Mouse (Mus musculus): Measurements from ENCODE around the gene Phf20.
"Not testable (repeated sequence)": the region's sequence is repeated elsewhere in the genome, so short reads cannot be mapped to it uniquely, and the experiment has no call there.

The Phf20 gene

DNA sequence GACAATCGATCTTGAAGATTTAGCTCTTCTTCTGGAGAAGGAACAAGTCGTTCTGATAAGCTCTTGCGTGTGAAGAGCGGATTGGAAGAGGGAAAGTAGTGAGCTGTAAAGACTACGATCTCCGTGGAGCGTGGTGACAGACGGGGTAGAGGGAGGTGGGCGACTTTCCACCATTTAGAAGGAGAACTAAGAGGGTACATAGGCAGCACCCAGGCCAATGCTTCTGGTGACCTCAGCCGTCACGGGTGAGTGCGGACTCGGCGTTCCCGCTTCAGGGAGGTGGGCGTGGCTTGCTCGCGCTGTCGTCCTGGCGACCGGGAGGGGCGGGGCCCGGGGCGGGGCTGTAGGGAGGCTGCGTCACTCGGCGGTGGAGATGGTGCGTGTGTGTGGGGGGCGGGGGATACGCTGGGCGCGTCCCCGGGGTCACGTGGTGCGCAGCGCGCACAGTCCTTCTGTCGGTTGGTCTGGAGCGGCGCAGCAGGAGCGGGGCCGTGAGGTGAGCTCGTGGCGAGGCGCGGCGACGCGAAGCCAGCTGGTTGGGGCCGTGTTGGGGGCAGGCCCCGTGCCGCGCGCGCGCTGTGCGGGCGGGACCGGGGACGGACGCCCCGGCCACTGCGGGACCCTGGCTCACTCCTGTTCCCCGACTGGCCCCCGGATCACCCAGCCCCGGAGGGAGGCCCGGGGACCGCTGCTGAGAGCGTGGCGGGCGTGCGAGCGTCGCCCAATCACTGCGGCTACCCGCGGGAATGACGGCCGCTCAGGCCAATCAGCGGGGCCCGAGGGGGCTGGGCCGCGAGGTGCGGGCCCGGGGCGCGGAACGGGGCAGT, at the start of gene Phf20:
TSS of gene Phf20 (plus strand) at position 165 of the 827 bp plus-strand sequence.
- DNase-seq (ENCODE audit: low read depth): peak; percentile 98

DNA sequence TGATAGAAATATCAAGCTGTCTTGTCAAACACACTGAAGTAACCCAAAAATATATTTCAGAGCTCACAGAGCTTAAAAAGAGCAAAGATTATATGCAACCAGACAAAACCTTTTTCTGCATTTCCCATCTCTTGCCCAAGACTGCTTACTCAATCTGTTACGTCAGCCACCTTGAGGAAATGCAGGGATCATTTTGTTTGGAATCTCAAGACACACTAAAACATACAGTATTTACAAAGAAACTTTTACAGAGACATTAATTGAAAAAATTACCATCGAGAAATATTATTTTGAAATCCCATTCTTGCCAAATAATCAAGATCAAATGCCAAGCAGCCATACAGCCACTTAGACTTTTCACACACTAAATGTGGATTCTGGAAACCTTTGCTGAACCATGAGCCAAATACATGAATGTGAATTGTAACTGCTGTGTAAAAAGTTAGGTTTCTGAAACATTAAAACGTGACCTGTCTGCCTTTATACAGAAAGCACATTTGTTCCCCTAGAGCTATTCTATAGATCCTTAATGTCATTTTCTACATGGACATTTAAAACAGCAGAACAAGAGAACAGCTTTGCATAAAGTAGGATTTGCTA, 48.9 kb upstream of the Phf20 start:
- no peak for DNase-seq (ENCODE audit: low read depth)

DNA sequence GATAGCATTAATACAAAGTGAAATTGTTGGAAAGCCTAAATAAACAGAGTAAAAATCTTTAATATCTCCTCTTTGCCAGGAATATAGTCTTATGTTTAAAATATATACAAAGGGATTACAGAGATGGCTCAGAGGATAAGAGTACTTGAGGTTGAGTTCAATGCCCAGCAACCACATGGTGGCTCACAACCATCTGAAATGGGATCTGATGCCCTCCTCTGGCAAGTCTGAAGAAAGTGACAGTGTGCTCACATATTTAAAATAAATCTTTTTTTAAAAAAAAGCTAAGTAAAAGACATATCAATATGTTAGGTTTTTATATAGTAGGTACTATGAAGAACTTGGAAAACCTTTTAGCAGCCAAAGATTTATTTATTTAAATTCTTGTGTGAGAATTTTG, 44.7 kb upstream of the Phf20 start:
- DNase-seq (ENCODE audit: low read depth): no peak

DNA sequence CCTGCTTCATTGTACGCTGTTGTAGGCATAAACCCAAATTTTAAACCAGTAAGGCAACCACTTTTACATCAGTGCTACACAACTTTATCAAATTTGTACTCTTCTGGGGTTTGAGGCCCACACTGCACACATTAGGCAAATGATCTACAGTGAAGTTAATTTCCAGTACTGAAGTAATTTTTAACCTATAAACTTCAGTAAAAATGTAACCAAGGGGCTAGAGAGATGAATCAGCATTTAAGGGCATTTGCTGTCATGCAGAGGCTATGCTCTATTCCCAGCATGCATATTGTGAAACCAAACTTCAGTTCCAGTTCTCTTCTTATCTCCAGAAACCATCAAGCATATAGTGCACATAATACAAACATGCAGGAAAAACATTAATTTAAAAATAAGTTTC, 30.8 kb upstream of the Phf20 start:
- no peak for DNase-seq (ENCODE audit: low read depth)

DNA sequence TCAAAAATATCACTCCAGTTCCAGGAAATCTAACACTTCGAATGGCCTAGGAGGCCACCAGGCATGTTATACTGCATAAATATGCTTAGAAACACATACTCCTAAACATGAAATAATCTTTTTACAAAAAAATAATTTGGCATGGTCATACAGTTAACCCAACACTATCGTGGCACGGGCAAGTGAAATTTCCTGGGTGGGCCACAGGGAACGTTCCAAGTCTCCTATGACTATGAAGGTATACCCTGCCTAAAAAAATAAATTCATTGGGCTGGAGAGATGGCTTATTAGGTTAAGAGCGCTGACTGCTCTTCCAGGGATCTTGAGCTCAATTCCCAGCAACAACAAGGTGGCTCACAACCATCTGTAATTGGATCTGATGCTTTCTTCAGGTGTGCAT, 29.7 kb upstream of the Phf20 start:
- DNase-seq (ENCODE audit: low read depth): no peak

DNA sequence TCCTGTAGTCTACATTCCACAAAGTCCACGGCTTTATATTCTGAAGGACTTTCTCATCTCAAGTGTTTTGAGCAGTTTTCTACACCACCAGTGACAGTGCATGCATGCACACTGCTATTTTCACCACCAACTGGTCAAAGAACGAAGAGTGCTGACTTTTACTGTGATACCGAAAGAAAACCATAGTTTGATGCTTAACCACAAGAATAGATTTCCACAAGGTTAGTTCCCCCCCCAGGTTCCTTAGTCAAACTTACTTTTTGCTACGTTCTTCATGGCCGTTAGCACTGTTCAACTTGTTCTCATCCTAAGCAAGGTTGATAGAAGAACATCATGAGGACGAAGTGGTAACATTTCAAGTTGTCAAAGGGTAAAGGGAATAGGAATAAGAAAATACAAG, 19.2 kb upstream of the Phf20 start:
- peak; percentile 61 for DNase-seq (ENCODE audit: low read depth)

DNA sequence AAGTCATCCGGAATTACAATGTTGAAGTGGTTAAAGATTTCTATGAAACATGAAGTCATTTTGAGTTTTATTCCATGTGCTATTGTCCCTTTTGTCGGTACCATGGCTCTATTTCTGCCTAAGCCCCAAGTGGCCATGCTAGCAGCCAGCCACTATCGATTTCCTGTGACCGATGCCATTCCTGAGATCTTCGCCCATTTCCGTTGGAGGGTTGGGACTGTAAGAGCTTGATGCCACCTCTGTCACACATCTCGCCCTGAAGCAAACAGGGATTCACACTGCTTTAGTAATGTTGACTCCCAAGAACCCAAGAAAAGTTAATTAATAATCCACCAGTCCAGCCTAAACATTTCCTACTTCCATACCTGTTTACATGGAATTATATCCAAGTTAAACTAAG, 18.6 kb upstream of the Phf20 start:
- DNase-seq (ENCODE audit: low read depth): no peak

DNA sequence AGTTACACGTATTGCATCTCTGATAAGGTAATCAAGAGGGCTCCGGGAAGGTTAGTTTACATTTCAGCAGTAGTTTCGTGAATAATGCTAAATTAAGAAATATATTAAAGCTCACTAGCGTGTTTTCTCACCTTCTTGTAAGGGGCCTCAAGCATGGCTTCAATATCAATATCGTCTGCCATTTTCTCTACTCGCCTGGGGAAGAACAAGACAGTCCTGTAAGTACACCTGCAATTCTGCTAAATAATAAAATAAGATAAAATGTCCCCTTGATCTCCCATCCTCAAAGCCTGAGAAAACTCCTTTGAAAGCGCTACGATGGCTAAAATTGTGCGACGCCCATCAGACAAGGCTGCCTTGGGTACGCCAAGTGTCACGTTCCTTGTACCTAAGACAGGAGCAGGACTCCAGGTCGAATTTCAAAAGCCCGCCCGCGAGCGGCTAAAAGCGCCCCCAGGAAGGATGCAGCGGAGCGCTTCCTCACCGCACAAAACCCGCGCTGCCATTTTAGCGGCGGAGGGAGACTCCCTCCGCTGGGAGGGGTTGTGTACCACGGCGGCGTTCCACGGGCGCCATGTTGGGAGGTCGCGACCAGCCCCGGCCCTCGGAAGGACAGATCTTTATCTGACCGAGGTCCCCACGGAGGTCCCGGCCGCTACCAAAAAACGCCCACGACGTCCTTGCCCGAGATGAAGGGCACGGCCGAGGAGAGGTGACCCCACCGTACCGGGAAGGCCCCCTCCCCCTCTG, 17.0 kb upstream of the Phf20 start:
- DNase-seq (ENCODE audit: low read depth): peak; percentile 92

DNA sequence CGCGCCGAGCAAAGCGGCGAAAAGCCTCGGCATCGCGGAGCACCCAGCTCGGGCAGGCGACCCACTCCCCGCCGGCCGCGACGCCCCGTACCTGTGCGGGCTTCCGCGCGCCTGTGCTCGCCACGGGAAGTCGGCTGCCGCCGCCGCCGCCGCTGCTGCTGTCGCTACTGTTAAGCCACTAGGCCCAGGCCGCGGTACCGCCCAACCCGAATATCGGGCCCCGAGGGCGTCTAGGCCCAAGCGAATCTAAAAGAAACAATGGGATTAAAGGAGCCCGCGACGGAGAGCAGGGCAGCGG, 16.5 kb upstream of the Phf20 start:
- no peak for DNase-seq (ENCODE audit: low read depth)

DNA sequence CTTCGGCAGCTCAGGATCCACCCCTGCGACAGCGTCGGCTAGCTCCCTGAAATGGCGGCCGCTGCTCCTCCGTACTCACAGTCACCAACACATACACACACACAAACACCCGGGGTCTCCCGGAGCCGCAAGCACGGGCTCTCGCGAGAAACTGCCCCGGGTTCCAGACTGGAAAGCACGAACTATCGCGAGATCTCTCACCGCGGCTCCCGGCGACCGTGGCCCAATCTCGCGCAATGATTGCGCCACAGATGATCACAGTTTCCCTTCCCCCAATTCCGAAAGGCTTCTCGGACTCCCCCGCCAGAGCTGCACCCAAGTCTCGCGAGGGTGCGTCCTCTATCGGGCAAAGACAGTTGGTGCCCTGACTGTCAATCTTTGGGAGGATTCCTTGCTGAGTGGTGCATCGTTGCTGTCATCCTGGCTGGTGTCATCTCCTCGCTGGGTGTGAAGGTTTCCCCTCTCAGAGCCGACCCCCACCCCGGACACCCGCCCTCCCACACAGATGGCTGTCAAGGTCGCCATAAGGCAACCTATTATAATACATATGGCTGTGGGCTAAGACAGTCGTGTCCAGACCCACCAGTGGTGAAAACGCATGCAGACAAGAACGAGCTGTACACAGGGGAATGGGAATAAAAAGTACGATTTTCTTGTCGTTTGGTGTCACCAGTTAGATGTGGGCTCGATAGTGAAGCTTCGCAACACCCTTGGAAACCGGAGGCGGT, 16.0 kb upstream of the Phf20 start, which contains the start of gene Rbm39:
TSS of gene Rbm39 (minus strand) at position 145 of the 728 bp plus-strand sequence.
- peak; percentile 100 for DNase-seq (ENCODE audit: low read depth)

DNA sequence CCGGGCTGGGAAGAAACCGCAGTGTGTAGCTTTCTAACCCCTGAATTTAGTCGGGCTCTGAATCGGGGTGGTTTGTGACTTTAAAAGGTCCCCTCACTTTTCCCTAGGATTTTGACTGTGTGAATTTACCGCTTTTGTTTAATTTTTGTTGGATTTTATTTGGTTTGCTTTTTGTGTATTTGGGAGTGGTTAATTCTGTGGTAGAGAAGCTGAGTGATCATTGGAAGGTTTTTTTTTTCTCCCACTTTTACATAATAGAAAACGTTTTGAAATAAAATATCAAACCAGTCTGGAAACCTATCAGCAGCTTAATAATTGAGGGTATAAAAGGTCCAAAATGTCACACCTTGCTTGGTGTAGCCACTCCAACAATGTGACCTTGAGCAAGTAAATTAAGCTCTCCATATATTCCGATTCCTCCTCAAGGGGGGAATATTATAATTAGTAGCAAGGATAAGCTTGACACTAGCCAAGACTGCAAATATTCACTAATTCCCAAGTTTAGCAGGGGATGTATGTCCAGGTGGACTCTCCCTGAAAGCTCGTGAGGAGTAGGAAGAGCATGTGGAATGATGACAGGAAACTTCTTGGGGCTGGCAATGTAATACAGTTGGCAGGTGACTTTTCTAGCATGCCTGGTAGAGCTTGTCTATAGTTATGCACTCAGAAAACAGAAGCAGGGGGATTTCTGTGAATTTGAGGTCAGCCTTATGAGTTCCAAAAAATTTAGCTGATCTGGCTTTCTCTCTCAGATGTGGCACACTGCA, 15.3 kb upstream of the Phf20 start:
- DNase-seq (ENCODE audit: low read depth): no peak

DNA sequence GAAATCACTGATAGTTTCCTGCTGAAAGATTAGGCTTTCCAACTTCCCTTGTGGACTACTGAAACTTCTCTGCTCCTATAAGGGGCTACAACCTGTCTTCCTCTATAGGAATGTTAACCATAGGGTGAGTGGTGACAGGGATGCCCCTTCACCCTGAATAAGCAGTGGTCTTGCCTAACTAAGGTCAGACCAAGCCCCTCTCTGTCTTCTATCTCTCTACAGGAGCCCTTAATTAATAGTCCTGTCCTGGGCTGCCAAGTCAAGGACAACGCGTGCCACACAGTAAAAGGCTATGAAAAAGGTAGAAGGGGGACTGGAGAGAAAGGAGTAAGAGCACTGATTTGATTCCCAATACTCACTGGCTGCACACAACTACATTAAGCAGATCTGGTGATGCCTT, 14.7 kb upstream of the Phf20 start:
- no peak for DNase-seq (ENCODE audit: low read depth)

DNA sequence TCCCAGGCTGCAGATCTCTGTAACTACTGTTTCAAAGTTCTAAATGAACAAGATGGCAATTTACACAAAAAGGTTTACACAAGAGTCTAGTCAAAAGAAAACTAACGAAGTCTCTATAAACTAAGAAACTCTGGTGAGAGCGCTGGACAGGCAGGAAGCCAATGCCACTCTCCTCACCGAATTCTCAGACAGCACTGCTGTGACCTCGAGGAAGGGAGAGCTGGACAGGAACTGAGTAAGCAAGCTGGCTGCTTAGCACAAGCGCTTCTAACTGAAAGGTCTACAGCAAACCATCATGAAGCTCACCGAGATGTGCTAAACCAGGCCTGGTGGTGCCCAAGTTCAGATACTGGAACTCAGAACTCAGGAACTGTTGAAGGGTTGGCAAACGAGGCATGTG, 7.0 kb upstream of the Phf20 start:
- DNase-seq (ENCODE audit: low read depth): not testable (repeated sequence)

DNA sequence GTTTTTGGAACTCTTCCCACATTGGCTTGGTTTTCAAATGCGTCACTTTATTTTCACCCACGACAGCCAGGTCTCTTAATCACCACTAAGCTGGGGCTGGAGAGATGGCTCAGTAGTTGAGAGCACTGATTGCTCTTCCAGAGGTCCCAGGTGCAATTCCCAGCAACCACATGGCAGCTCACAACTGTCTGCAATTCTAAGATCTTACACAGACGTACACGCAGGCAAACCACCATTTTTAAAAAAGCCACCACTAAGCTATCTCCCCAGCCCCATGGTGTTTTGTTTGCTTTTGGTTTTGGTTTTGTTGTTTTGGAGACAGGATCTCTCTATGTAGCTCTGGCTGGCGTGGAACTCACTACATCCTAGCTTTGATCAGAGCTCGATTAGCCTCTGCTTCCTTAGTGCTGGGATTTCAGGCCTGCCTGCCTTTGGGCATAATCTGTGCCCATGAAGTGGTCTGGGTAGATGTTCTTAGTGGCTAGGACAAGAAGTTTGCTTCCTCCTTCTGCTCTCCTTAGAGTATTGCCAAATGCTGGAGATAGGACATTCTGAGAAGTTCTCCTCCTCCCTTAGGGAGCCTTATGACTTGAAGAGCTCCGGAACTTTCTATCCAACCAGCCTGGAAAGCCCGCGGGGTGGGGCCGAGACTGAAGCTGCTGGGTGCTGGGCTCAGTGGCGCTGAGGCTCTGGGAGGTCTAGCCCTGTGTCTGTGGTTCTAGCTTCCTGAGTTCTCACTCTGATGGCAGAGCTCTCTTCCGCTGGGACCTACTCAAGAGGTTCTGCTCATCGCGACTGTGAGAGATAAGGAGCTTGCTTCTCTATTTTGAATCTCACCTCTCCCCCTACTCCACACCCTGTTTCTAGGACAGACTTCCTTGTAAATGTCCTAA, 6.0 kb upstream of the Phf20 start:
- DNase-seq (ENCODE audit: low read depth): peak; percentile 86

DNA sequence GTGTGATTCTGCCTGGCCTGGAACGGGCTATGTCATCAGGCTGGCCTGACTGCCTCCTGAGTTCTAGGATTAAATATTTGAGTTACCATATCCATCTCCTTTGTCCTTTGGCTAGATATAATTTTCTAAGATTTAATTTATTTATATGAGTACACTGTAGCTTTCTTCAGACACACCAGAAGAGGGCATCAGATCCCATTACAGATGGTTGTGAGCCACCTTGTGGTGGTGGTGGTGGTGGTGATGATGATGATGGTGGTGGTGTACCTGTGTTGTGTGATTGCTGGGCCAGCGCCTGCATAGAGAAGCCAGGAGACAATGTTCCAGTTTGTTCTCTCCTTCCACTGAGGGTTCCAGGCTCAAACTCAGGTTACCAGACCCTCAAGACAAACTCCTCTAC, 4.7 kb upstream of the Phf20 start:
- no peak for DNase-seq (ENCODE audit: low read depth)

DNA sequence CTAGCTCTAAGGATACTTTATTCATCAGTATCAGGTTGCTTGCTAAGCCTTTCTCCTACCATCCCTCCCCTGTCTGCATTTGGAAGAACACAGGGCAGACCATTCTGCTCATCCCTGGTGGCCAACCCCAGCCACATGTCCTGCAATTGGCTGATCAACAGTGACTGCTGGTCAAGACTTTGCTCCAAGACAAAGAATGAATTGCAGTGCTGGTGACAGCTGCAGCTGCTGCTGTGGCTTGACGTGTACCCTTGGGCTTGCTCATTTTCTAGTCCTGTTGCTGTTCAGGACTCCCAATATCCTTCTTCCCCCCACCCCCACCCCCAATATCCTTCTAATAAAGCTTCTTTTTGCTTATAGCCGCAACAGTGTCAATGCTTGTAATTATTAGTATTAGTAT, 4.2 kb upstream of the Phf20 start:
- DNase-seq (ENCODE audit: low read depth): no peak

DNA sequence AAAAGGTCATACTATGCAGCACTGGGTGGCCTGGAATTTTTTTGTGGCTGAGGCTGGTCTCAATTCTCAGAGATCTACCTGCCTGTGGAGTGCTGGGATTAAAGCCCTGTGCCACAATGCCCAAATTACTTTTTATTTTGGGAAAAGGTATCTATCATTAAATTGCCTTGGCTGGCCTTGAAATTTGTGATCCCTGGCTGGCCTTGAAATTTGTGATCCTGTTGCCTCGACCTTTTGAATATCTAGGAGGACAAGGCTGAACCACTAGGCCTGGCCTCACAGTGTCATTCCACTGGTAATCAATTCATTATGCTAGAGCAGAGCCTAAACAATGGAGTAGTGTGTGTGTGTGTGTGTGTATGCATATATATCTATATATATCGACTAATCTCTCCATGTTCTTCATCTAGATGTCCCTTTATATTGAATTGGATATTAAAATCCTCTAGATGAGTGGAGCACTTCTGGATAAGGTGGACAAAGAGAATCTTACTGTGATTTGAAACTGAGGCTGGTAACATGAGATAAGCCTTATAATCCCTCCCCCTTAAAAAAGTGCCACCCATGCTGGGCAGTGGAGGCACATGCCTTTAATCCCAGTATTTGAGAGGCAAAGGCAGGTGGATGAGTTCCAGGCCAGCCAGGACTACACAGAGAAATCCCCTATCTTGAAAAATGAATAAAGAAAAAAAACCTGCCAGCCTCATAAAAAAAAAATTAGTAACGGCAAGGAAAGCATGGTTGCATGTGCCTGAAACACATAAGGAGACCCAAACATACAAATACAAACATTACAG, 3.0 kb upstream of the Phf20 start:
- no peak for DNase-seq (ENCODE audit: low read depth)

DNA sequence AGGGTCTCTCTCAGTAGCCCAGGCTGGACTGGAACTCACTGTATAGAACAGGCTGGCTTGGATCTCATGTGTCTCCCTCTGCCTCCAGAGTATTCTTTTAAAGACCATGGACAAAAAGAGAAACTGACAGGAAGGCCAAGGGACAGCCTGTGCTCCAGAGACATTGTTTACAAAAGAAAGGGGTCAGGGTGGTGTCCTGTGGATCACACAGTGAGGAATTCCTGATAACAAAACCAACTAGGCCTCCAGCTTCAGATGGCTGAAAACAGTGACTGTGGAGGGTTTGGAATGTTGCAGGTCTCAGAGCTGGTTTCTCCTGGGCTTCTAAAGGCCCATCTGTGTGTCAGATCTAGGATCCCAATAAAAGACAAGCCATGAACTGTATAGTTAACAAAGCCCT, 1.7 kb upstream of the Phf20 start:
- DNase-seq (ENCODE audit: low read depth): no peak

DNA sequence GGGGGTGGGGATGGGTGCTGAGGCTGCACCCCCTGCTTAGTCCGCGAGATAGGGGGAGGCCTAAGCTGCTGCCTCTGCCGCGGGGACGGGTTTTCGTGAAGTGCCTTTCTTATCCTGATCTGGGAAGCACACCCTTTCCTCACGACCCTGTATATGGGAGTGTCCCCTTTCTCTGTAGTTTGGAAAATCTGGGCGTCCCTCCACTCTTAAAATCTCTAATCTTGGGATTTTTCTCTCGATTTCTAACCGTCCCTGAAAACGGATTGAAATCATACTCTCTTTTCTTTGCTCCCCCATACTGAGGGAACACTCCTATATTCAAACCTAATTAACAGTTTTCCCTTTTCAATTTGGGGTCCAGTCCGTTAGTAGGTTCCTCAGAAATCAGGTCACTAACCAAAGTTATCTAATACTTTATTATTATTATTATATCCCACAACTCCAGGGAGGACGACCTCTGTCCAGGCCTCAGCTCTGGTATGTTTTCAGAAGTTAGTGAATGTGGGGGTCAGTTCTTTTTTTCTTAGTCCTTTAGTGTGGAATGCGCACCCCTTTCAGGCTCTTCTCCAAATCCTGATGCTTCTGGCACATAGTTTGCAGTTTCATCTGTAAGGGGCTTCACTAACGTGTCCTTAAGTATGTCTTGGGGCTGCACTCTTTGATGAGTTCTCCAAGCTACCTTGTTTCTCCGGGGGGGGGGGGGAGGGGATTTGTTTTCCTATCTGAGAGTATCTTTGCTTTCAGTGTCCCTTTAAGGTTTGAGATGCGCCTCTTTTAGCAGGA, 1.1 kb downstream of the Phf20 start:
- DNase-seq (ENCODE audit: low read depth): peak; percentile 35

Data from naive thymus-derived CD4-positive, alpha-beta T cell, adult 2 months (primary cell).